Mouse (Mus musculus) liver (tissue): ENCODE measurements around the gene Axl.

Experiments
- DNase-seq: peaks from one replicate; pipeline ENCODE4 v3.0.0-alpha.2; 2020; ENCODE audit warnings: mixed read lengths

Axl gene

GRCm38 (mm10) chr7:25788220-25789128 lies at the start of gene Axl:
Gene Axl (minus strand): TSS chr7:25788705.
- DNase-seq = peak; percentile 66

- no peak for DNase-seq
These were observed 46.8 kb upstream of the Axl start for GRCm38 (mm10) chr7:25835188-25835891.

- DNase-seq = no peak
These were observed 43.3 kb upstream of the Axl start for GRCm38 (mm10) chr7:25831557-25832530.

GRCm38 (mm10) chr7:25830251-25830650 lies 41.7 kb upstream of the Axl start:
- DNase-seq = no peak

- DNase-seq = no peak
These were observed 38.7 kb upstream of the Axl start for GRCm38 (mm10) chr7:25827199-25827598.

- DNase-seq = no peak
These were observed 37.5 kb upstream of the Axl start for GRCm38 (mm10) chr7:25826029-25826428.

GRCm38 (mm10) chr7:25825043-25825442 lies 36.5 kb upstream of the Axl start:
- no peak for DNase-seq

GRCm38 (mm10) chr7:25816241-25816919 lies 27.9 kb upstream of the Axl start, which contains the start of gene Cyp2s1:
Gene Cyp2s1 (minus strand): TSS chr7:25816913.
- peak; percentile 36 for DNase-seq

- no peak for DNase-seq
These were observed 27.1 kb upstream of the Axl start for GRCm38 (mm10) chr7:25815571-25815970.

GRCm38 (mm10) chr7:25814711-25815110 lies 26.2 kb upstream of the Axl start:
- no peak for DNase-seq

GRCm38 (mm10) chr7:25812195-25812594 lies 23.7 kb upstream of the Axl start:
- DNase-seq = no peak

GRCm38 (mm10) chr7:25811716-25812115 lies 23.2 kb upstream of the Axl start:
- DNase-seq = no peak

- DNase-seq = peak; percentile 60
These were observed 17.3 kb upstream of the Axl start for GRCm38 (mm10) chr7:25805631-25806343.

GRCm38 (mm10) chr7:25804792-25805191 lies 16.3 kb upstream of the Axl start:
- DNase-seq = no peak

- no peak for DNase-seq
These were observed 15.0 kb upstream of the Axl start for GRCm38 (mm10) chr7:25803460-25803859.

- peak; percentile 72 for DNase-seq
These were observed 14.0 kb upstream of the Axl start for GRCm38 (mm10) chr7:25802241-25803125.

- no peak for DNase-seq
These were observed 12.5 kb upstream of the Axl start for GRCm38 (mm10) chr7:25801031-25801430.

GRCm38 (mm10) chr7:25799369-25799768 lies 10.9 kb upstream of the Axl start:
- no peak for DNase-seq

GRCm38 (mm10) chr7:25798540-25798939 lies 10.0 kb upstream of the Axl start:
- no peak for DNase-seq

GRCm38 (mm10) chr7:25794775-25795174 lies 6.3 kb upstream of the Axl start:
- no peak for DNase-seq
